Mouse (Mus musculus) macrophage (primary cell): ENCODE results near the gene Slain2. TPM values are rescaled to one million over a fixed set of nuclear protein-coding genes. Genes with fewer than 3 reads are reported as not detected.

Experiments
- H3K27ac ChIP-seq: fragments of 350-480 bp; formaldehyde crosslinking; 2 replicates; pipeline ENCODE4 v1.9.0; 2021
- H3K36me3 ChIP-seq: fragments of 350-480 bp; formaldehyde crosslinking; 2 replicates; pipeline ENCODE4 v1.9.0; 2021; ENCODE audit errors: inconsistent target
- H3K4me3 ChIP-seq: fragments of 350-480 bp; formaldehyde crosslinking; 2 replicates; pipeline ENCODE4 v1.9.0; 2021; ENCODE audit errors: inconsistent target
- H3K79me2 ChIP-seq: fragments of 350-480 bp; formaldehyde crosslinking; 2 replicates; pipeline ENCODE4 v1.9.0; 2021; ENCODE audit errors: inconsistent target
- WGBS: methylation state at CpG from one replicate; pipeline ENCODE4 v1.1.7; 2026; ENCODE audit warnings: inconsistent platforms; ENCODE audit not compliant: missing documents; 5-methylcytosine and 5-hydroxymethylcytosine counted together
- polyA plus RNA-seq: library from polyadenylated mRNA; stranded (reverse); fragments of 250-400 nt; gene quantifications from 3 replicates; pipeline ENCODE4 v1.2.4, GENCODE M21; 2018; ENCODE audit warnings: inconsistent platforms

The Slain2 gene
- polyA plus RNA-seq, 1 experiment from 2014 or later: 48.1 TPM

DNA sequence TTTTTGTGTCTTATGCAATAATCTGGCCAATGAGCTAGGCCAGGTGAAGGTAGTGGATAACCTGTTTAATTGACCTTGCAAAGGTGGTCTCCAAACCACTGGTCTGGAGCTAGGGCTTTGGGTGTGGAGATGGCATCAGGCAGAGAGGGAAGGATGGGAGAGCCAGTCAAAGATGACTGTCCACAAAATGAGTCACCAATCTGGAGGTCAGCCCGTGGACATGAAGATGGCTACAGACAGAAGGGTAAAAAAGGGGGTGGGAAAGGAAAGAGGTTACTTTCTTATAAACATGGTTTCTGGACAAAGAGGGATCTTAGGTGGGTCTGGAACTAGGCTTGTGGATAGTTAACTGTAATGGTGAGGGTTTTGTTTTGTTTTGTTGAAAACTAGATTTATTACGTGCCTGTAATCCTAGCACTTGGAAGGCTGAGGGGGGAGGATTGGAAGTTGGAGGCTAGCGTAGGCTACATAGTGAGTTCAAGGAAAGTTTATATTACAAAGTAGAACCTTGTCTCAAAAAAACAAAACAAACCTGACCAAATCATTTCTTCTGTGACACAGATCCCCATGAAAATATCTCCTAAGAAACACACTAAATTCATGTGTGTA lies 40.0 kb downstream of the Slain2 start:
- H3K79me2 ChIP-seq: peaks cover 43% of the 10 kb centered on the region
- H3K27ac ChIP-seq: no peak overlapping the region
- 92% methylated on average over 3 of the region's 3 CpGs for WGBS
- peaks cover 18% of the 10 kb centered on the region; the same call in 1 of the 2 replicates for H3K36me3 ChIP-seq
- no peak overlapping the region for H3K4me3 ChIP-seq

DNA sequence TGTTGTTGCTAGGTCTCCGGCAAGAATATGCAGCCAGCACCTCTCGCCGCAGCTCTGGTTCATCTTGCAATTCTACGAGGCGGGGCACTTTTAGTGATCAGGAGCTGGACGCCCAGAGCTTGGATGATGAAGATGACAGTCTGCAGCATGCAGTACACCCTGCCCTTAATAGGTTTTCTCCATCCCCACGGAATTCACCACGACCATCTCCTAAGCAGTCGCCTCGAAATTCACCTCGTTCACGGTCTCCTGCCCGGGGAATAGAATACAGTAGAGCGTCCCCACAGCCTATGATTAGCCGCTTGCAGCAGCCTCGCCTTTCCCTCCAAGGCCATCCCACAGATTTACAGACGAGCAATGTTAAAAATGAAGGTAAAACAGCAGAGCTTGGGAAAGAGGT lies 43.2 kb downstream of the Slain2 start:
- H3K27ac ChIP-seq: no peak overlapping the region
- 96% methylated on average over 16 of the region's 17 CpGs for WGBS
- H3K36me3 ChIP-seq: peaks cover 18% of the 10 kb centered on the region; the same call in 1 of the 2 replicates
- peaks cover 30% of the 10 kb centered on the region for H3K79me2 ChIP-seq
- H3K4me3 ChIP-seq: no peak overlapping the region

DNA sequence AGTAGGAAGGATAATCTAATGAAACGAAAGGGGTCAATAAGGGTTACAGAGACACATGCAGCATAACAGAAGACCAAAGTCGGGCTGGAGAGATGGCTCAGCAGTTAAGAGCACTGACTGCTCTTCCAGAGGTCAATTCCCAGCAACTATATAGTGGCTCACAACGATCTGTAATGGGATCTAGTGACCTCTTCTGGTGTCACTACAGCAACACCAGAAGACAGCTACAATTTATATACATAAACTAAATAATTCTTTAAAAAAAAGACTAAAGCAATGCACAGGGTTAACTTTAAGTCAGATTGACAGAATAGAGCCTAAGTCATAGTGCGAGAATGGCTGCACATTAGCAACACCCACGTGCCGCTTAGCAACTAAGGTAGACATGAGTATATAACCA lies 46.0 kb downstream of the Slain2 start:
- no peak overlapping the region for H3K27ac ChIP-seq
- 93% methylated on average over 6 of the region's 6 CpGs for WGBS
- H3K36me3 ChIP-seq: peaks cover 18% of the 10 kb centered on the region; the same call in 1 of the 2 replicates
- H3K4me3 ChIP-seq: no peak overlapping the region
- peaks cover 4% of the 10 kb centered on the region; the same call in 1 of the 2 replicates for H3K79me2 ChIP-seq

DNA sequence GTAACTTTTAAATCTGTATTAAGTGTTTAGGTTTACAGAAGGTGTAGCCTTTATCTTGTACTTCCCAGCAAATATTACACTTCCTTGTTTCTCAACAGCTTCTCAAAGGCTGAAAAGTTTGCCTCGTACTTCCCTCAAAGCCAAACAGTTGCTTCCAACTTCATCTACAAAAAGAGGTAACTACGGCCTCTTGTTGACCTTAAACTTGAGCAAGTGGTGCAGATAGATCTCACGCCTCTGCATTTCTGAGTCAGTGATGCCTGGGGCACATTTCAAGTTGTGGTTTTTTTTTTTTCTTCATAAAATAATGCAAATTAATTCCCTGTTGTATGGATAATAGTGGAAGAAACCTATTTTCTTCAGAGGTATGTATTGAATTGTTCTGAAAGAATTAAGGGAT lies 51.6 kb downstream of the Slain2 start:
- no peak overlapping the region for H3K4me3 ChIP-seq
- H3K79me2 ChIP-seq: no peaks in the 10 kb centered on the region
- 48% methylated on average over 3 of the region's 3 CpGs for WGBS
- peaks cover 24% of the 10 kb centered on the region; the same call in 1 of the 2 replicates for H3K36me3 ChIP-seq
- H3K27ac ChIP-seq: no peak overlapping the region

DNA sequence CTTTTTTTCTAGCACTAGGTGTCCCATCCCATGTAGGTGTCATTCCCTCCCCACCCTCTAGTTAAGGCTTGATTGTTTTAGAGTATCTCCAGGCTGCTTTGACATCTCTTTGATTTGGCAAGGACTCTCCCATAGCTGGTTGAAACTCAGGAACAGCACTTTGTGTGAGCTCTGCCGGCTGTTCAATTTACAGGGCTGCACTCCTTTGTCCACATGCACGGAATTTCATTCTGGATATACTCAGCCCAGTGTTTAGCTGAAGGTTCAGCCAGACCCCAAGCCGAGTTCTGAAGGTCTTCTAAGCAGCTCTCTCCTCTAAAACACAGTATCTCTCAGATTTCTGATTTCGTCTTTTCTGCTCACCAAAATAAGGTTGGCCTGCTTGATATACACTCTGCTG lies 58.3 kb downstream of the Slain2 start:
- Histone ChIP-seq H3K27ac (no peak overlapping the region), H3K36me3 (peaks cover 65% of the 10 kb centered on the region; the same call in 1 of the 2 replicates), H3K4me3 (no peak overlapping the region), H3K79me2 (no peaks in the 10 kb centered on the region)
- whole genome bisulfite sequencing: 93% methylated on average over 4 of the region's 4 CpGs

DNA sequence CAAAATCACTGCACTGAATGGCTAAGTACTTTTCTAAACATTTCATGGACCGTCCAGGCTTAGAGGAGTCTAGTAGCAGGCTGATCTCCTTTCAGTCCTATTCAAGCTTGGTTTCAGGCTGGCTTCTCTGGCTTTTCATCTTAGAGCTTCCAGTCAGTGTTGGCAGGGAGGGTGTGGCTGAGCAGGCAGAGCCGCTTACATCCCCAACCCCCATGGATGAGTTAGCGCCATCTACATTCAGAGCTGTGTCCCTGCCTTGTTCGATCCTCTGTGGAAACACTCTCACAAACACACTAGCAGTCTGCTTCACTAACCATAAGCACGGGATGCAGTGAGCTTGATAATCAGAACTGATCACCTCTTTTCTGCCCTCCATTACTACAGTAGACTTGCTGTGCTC lies 58.8 kb downstream of the Slain2 start:
- peaks cover 66% of the 10 kb centered on the region; the same call in 1 of the 2 replicates for H3K36me3 ChIP-seq
- H3K27ac ChIP-seq: no peak overlapping the region
- 92% methylated on average over 5 of the region's 5 CpGs for WGBS
- H3K4me3 ChIP-seq: no peak overlapping the region
- no peaks in the 10 kb centered on the region for H3K79me2 ChIP-seq

DNA sequence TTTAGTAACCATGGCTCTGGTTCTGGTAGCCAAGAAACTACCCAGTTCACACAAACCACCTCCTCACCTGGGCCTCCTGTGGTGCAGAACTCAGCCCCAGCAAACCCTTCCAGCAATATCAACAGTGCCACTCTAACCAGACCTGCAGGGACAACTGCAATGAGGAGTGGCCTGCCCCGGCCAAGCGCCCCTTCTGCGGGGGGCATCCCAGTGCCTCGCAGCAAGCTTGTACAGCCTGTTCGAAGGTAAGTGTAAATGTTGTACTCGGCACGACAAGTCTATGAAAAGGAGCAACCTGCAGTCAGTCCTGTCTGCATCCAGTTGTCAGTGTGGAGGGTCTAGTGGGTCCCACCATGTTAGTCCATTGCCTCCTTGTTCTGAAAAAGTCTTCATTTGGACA lies 60.5 kb downstream of the Slain2 start, which contains the start of gene Gm10135:
TSS of gene Gm10135 (minus strand) at position 101 of the 400 bp plus-strand sequence.
- H3K36me3 ChIP-seq: peaks cover 60% of the 10 kb centered on the region
- no peaks in the 10 kb centered on the region for H3K79me2 ChIP-seq
- WGBS: 93% methylated on average over 7 of the region's 7 CpGs

DNA sequence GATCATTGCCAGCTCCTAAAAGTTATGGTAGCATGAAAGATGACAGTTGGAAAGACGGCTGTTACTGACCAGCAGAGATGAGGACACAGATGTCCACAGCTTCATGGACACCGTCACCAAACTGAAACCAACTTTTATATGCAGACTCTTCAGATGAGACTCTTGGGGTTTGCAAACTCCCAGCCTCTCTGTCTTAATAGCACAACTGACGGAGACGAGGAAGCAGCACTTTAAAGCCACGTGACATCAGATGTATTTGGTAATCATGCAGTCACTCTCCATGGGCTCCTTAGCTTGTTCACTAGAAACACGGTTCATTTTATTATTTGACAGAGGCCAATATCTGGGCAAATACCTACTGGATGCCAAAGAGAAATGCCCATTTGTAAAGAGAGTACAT lies 61.9 kb downstream of the Slain2 start:
- 82% methylated on average over 6 of the region's 6 CpGs for WGBS
- Histone ChIP-seq H3K36me3 (peaks cover 60% of the 10 kb centered on the region), H3K4me3 (no peak overlapping the region), H3K27ac (no peak overlapping the region), H3K79me2 (no peaks in the 10 kb centered on the region)

More for the DNA sequence above, 60.5 kb downstream of the Slain2 start, which contains the start of gene Gm10135:
- Histone ChIP-seq H3K27ac (no peak within 1 kb of the TSS), H3K4me3 (no peak within 1 kb of the TSS)

DNA sequence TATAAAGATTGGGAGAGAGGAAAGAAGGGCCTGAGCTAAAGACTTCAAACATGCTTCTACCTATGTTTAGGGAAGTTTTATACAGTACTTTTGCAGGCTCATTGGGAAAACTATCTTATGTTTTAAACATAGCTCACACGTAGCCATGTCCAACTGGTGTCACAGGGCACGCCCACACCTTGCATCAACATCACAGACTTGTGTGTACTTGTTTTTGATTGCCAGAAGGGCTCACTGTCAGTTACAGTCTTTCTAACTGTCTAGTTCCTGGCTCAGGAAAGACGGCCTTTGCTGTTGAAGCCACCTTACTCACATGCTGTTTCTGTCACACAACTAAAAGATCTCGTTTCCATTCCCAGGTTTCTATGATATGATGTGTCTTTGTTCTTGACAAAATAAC lies 62.4 kb downstream of the Slain2 start:
- peaks cover 56% of the 10 kb centered on the region for H3K36me3 ChIP-seq
- no peaks in the 10 kb centered on the region for H3K79me2 ChIP-seq
- no peak overlapping the region for H3K27ac ChIP-seq
- no peak overlapping the region for H3K4me3 ChIP-seq
- WGBS: 87% methylated on average over 4 of the region's 4 CpGs

DNA sequence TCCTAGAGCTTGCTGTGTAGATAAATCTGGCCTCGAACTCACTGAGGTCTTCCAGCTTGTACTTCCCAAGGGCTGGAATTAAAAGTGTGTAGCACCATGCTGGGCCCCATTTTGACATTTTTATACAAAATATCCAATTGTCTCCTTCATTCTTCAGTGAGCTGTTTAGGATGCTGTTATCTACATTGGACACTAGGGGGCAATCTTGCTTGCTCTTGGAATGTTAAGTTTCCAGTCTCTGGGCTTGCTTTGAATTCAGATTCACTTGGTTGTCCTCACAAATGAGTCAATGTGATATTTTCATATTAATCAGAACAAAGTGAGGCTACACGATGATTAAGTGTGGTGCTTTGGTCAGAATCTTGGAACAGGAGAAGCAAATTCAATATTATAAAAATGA lies 70.0 kb downstream of the Slain2 start:
- Histone ChIP-seq H3K4me3 (no peak overlapping the region), H3K79me2 (no peaks in the 10 kb centered on the region), H3K27ac (no peak overlapping the region), H3K36me3 (0 out of 2 replicates have a peak, but pooled peaks cover 5% of the 10 kb centered on the region)
- 16% methylated on average over 2 of the region's 2 CpGs for WGBS

DNA sequence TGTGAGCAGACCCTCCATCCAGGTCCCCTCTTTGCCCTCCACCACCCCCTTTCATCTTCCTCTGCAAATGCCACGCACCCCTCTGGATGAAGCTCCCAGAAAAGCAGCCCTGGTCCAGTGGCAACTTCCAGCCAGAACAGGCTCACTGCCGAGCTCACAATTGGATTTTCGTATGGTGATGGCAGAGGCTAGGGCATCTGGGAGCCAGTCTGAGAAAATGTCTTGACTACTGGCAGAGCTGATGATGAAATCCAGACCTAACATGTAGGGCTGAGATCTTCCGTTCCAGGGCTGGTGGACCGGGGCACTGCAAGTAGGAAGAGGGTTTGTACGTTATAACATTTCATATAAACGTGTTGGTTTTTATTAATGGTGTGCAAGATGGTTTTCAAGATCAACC lies 73.7 kb downstream of the Slain2 start:
- H3K4me3 ChIP-seq: no peak overlapping the region
- WGBS: 92% methylated on average over 7 of the region's 7 CpGs
- no peak overlapping the region for H3K27ac ChIP-seq
- no peaks in the 10 kb centered on the region for H3K36me3 ChIP-seq
- no peaks in the 10 kb centered on the region for H3K79me2 ChIP-seq

DNA sequence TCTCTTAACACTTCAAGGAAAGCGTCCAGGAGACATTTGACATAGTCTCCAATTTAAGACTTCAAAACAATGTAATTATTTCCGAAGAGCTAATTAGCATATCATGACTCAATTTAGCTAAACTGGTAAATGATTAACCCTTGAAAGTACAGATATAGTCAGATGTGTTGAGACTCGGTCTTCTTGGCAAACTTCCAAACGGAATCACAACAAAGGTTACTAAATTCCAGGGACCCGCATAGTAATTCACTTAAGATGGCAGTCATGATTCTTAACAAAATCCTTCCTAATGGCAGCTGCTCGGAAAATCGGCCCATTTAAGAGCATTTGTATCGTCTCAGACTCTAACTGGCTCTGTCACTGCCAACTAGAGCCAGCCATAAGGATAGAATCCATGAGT lies 75.7 kb downstream of the Slain2 start:
- H3K79me2 ChIP-seq: no peaks in the 10 kb centered on the region
- no peak overlapping the region for H3K4me3 ChIP-seq
- no peak overlapping the region for H3K27ac ChIP-seq
- no peaks in the 10 kb centered on the region for H3K36me3 ChIP-seq
- 94% methylated on average over 8 of the region's 8 CpGs for WGBS

DNA sequence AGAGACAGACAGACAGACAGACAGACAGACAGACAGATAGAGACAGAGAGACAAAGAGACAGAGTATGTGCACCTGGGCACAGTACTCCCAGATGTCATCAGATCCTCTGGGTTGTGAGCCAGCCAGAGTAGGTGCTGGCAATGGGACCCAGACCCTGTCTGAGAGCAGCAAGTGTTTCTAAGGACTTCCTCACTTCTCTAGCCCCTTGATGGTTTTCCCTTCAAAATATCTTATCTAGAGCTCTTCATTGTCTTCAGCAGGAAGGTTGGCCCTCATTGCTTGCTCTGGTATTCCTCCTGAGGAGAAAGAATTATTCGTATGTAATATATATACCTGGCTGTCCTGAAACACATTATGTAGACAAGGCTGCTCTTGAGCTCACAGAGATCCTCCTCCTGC lies 78.4 kb downstream of the Slain2 start:
- Histone ChIP-seq H3K79me2 (no peaks in the 10 kb centered on the region), H3K36me3 (no peaks in the 10 kb centered on the region), H3K4me3 (no peak overlapping the region), H3K27ac (no peak overlapping the region)
- WGBS: 70% methylated on average over 1 of the region's 1 CpGs

DNA sequence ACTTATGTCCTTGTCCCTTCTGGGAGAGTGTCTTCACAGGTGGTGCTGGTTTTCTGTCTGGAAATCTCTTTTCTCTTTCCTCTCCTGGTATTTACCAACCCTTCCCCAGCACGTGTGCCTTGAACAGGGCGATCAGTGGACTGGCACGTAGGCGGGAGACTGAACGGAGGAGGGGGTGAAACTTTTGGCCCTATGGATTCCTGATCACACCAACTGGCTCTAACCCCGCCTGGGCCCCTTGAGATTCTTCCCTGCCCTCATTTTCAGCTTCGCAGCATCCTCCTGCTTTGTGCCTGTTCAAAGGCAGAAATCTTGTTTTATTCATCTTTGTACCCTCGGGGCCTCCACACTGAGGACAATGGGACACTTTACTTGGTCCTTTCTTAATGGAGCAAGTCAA lies 80.3 kb downstream of the Slain2 start:
- H3K36me3 ChIP-seq: no peaks in the 10 kb centered on the region
- no peak overlapping the region for H3K27ac ChIP-seq
- no peak overlapping the region for H3K4me3 ChIP-seq
- no peaks in the 10 kb centered on the region for H3K79me2 ChIP-seq
- WGBS: 95% methylated on average over 8 of the region's 8 CpGs

DNA sequence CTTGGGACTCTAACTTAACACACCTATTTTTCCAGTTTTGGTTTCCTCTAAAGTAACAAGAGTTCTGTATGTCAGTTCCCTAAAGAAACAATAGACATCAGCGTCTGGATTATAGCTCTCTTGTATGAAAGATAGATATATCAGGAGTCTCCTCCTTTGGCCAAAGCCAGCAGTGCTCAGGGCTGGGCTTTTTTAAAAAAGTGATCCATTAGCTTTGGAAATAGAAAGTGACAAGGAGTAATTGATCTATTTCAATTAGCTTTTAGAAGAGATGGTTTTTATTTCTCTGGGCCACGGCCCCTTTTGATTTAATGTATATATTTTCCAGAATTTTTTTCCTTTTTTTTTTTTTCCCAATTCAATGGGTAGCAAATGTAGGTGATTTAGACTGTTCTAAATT lies 80.8 kb downstream of the Slain2 start:
- WGBS: 83% methylated on average over 2 of the region's 2 CpGs
- Histone ChIP-seq H3K36me3 (no peaks in the 10 kb centered on the region), H3K27ac (no peak overlapping the region), H3K4me3 (no peak overlapping the region), H3K79me2 (no peaks in the 10 kb centered on the region)

DNA sequence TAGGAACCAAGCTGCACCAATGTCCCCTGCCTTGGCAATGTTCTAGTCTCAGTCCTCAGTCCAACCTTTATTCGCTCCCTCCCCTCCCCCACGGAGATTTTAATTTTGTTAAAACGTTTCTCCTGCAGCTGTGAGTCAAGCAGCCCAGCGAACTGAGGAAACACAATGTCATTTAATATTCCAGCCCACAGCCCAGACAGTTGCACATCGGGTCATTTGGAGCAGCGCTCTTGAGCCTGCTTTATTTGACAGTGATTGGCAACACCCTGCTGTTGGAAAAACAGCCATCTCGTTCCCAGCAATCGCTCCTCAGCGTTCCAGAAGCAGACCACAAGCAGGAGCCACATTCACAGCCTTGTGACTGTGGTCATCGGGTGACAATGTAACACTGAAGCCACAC lies 81.3 kb downstream of the Slain2 start:
- H3K27ac ChIP-seq: no peak overlapping the region
- H3K79me2 ChIP-seq: no peaks in the 10 kb centered on the region
- WGBS: 81% methylated on average over 10 of the region's 10 CpGs
- H3K36me3 ChIP-seq: no peaks in the 10 kb centered on the region
- H3K4me3 ChIP-seq: no peak overlapping the region
